Mouse (Mus musculus) embryonic facial prominence, embryonic 14.5 days (tissue): ENCODE measurements around the gene Mob3b. TPM values are rescaled to one million over a fixed set of nuclear protein-coding genes. Genes with fewer than 3 reads are reported as not detected.

Experiments
- ATAC-seq: fragments of 200-750 bp; cut with Nextera tagmentation; 2 replicates; pipeline ENCODE4 v1.8.0; 2017; ENCODE audit warnings: low read depth, moderate number of reproducible peaks, moderate TSS enrichment
- DNase-seq: peaks from one replicate; pipeline ENCODE4 v3.0.0-alpha.2; 2015; ENCODE audit warnings: low spot score
- H3K27ac ChIP-seq: fragments of 300-500 bp; sonication (generic); replicated peaks from 2 replicates; pipeline ENCODE4 v1.5.1; 2014; ENCODE audit warnings: low read depth, mild to moderate bottlenecking, low read length, moderate library complexity
- H3K27me3 ChIP-seq: fragments of 300-500 bp; sonication (generic); replicated peaks from 2 replicates; pipeline ENCODE4 v1.6.1; 2014; ENCODE audit warnings: low read length; ENCODE audit not compliant: control insufficient read depth, insufficient read depth
- H3K36me3 ChIP-seq: fragments of 300-500 bp; sonication (generic); 2 replicates; pipeline ENCODE4 v1.6.1; 2014; ENCODE audit warnings: low read length, mixed read lengths; ENCODE audit not compliant: control insufficient read depth, insufficient read depth
- H3K4me1 ChIP-seq: fragments of 300-500 bp; sonication (generic); 2 replicates; pipeline ENCODE4 v1.6.1; 2014; ENCODE audit warnings: antibody characterized with exemption, low read length; ENCODE audit not compliant: control insufficient read depth, insufficient read depth
- H3K4me2 ChIP-seq: fragments of 300-500 bp; sonication (generic); 2 replicates; pipeline ENCODE4 v1.6.1; 2014; ENCODE audit warnings: low read depth, mild to moderate bottlenecking, low read length, moderate library complexity, mixed read lengths
- H3K4me3 ChIP-seq: fragments of 300-500 bp; sonication (generic); 2 replicates; pipeline ENCODE4 v1.5.1; 2014; ENCODE audit warnings: low read depth, mild to moderate bottlenecking, low read length
- H3K9ac ChIP-seq: fragments of 300-500 bp; sonication (generic); 2 replicates; pipeline ENCODE4 v1.6.1; 2014; ENCODE audit warnings: low read depth, mild to moderate bottlenecking, low read length, moderate library complexity, mixed read lengths
- H3K9me3 ChIP-seq: fragments of 300-500 bp; sonication (generic); 2 replicates; pipeline ENCODE4 v1.6.1; 2016; ENCODE audit warnings: low read length; ENCODE audit not compliant: control insufficient read depth
- WGBS: fragments of 180-500 bp; shearing (Covaris S2); extraction: QIAGEN DNeasy Blood & Tissue Kit; methylation state at CpG from one replicate; pipeline ENCODE4 v1.1.7; 2014; 5-methylcytosine and 5-hydroxymethylcytosine counted together
- polyA plus RNA-seq: library from polyadenylated mRNA; unstranded; fragments of >200 nt; fragmentation: Nextera tagmentation; extraction: Ambion mirVana; gene quantifications from 2 replicates; pipeline ENCODE4 v1.2.1, GENCODE M21; 2014

Mob3b gene
- polyA plus RNA-seq, 1 experiment from 2014 or later = 6.3 TPM

DNA sequence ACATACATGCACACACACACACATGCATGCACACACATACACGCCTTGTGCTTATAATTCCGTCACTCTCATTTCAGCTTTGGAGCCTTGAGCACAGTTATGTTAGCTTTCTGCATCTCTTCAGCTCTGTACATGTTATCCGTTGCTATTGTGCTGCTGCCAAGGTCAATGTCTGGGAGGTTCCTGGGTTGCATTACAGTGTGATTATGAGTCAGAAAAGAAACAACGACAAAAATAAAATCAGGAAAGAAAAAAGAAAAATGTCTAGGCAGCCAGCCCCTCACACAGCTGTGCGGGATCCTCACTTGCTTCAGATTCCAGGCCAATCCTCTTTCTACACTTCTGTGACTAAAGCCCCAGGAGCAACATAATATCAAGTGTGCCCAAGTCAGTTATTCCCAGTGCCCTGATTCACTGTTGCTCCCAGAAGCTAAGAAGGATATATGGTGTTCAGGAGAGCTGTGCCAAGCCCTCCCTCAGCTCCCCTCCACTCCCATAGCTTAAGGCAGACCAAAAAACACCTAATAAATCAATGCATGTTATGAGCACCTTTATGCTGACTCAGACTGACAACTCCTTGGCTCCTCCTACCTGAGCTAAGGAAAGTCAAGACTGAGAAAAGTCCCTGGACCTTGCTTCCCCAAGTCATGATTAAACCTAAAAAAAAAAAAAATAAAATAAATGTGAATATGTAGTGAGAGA, 152.1 kb downstream of the Mob3b start:
- Histone ChIP-seq H3K36me3 (no peaks in the 10 kb centered on the region), H3K4me3 (no peak overlapping the region), H3K9ac (no peak overlapping the region), H3K27ac (no peak overlapping the region), H3K4me1 (peaks cover 27% of the 10 kb centered on the region), H3K9me3 (no peaks in the 10 kb centered on the region), H3K27me3 (no peaks in the 10 kb centered on the region), H3K4me2 (no peak overlapping the region)
- 43% methylated on average over 5 of the region's 5 CpGs for WGBS
- ATAC-seq (peak; percentile 60), DNase-seq (peak; percentile 39)

DNA sequence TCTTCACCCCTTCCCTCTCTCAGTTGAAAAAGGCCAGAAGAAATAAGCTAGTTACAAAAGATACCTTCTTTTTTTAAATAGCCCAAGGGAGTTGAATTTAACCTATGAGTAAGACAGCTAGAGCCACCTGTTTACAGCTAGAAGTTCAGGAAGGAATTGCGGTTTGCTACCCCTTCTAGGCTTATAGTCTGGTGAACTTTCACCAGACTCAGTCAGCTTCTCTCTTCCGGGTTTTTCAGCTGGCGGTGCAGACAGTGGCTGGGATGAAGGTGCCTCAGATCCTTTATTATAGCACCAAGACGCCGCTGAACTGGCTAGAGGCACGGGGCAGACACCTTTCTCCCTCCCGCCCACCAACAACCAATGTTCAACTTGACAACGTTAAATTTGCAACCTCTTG, 152.8 kb downstream of the Mob3b start:
- H3K36me3 ChIP-seq = no peaks in the 10 kb centered on the region
- DNase-seq (no peak), ATAC-seq (no peak)
- no peaks in the 10 kb centered on the region for H3K9me3 ChIP-seq
- H3K27ac ChIP-seq = no peak overlapping the region
- H3K4me3 ChIP-seq = no peak overlapping the region
- H3K9ac ChIP-seq = no peak overlapping the region
- H3K4me1 ChIP-seq = peaks cover 27% of the 10 kb centered on the region
- H3K4me2 ChIP-seq = no peak overlapping the region
- H3K27me3 ChIP-seq = no peaks in the 10 kb centered on the region
- 82% methylated on average over 8 of the region's 8 CpGs for WGBS

DNA sequence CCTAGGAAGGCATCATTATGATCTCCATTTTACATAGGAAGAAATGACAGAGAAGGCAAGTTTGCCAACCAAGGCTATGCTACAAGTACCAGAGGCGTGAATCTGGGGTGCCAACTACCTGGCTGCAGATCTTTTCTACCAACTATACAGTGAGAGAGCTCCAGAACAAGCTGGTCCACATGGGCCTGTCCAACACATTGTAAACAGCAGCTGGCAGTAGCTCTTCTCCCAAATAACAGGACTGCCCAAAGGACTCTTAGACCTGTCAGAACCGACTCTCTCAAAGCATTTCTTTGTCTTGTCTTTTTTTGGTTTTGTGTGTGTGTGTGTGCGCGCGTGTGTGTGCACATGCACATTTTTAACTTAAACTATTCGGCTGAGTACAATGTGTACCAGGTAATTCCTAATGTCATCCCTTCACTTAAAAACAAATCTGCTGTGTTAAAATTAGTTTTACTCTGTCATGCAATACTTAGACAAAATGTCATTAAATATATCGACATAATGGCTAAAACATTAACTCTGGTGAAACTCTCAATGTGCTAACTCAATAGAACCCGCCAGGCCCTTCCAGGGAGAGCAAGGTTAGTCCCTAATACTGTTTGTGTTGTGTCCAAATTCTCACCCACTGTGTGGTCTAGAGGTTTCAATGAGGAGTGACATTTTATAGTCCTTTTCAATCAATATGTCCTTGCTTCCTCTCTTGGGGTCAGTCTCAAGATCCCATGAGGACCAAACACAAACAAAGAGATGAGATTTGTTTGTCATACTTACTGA, 153.5 kb downstream of the Mob3b start:
- ATAC-seq (no peak), DNase-seq (no peak)
- Histone ChIP-seq H3K9me3 (no peaks in the 10 kb centered on the region), H3K4me3 (no peak overlapping the region), H3K4me1 (peaks cover 27% of the 10 kb centered on the region), H3K9ac (no peak overlapping the region), H3K27ac (no peak overlapping the region), H3K36me3 (no peaks in the 10 kb centered on the region), H3K27me3 (no peaks in the 10 kb centered on the region), H3K4me2 (no peak overlapping the region)
- WGBS = 87% methylated on average over 8 of the region's 8 CpGs

DNA sequence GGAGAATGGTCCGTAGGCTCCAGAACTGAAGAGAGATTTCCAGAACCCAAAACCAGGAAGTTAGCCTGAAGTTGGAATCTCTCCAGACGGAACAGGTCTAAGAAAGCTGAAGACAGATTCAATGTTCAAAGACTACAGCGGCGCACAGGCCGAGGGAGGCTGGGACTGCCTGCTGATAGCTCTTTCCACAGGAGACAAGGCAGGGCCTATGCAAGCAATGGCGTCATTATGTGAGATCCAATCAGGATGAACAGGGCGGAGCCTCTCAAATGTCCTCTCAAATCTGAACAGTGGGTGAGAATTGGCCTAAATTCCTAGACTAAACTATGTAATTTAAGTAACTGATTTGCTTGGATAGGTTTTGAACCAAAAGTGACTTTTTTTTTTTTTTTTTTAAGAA, 160.7 kb downstream of the Mob3b start:
- no peak for ATAC-seq
- Histone ChIP-seq H3K27me3 (no peaks in the 10 kb centered on the region), H3K9me3 (no peaks in the 10 kb centered on the region), H3K4me1 (peaks cover 21% of the 10 kb centered on the region), H3K36me3 (no peaks in the 10 kb centered on the region), H3K27ac (no peak overlapping the region), H3K9ac (no peak overlapping the region), H3K4me2 (no peak overlapping the region), H3K4me3 (no peak overlapping the region)
- 80% methylated on average over 7 of the region's 7 CpGs for WGBS
- no peak for DNase-seq

DNA sequence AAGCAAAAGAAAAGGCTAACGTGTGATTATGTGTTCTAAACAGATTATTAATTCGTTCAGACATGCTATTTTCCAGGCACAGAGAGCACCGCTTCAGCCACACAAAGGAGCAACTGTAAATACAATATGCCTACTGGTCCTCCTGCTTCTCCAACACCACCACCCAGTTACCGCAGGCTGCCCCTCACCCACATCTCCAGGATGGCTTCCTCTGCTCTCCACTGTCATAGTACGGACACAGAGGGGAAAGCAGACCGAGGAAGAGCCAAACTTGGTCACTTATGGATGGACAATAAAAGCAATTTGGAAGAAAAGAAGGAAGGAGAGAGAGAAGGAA, 163.7 kb downstream of the Mob3b start:
- Histone ChIP-seq H3K4me3 (0 out of 2 replicates have a peak overlapping the region, but pooled peaks have one; percentile 3), H3K36me3 (no peaks in the 10 kb centered on the region), H3K4me2 (peak overlapping the region; percentile 40), H3K27ac (peak overlapping the region; percentile 61), H3K9ac (0 out of 2 replicates have a peak overlapping the region, but pooled peaks have one; percentile 16), H3K9me3 (no peaks in the 10 kb centered on the region), H3K27me3 (no peaks in the 10 kb centered on the region), H3K4me1 (peaks cover 21% of the 10 kb centered on the region)
- DNase-seq (no peak), ATAC-seq (peak; percentile 37)
- 24% methylated on average over 6 of the region's 6 CpGs for WGBS

DNA sequence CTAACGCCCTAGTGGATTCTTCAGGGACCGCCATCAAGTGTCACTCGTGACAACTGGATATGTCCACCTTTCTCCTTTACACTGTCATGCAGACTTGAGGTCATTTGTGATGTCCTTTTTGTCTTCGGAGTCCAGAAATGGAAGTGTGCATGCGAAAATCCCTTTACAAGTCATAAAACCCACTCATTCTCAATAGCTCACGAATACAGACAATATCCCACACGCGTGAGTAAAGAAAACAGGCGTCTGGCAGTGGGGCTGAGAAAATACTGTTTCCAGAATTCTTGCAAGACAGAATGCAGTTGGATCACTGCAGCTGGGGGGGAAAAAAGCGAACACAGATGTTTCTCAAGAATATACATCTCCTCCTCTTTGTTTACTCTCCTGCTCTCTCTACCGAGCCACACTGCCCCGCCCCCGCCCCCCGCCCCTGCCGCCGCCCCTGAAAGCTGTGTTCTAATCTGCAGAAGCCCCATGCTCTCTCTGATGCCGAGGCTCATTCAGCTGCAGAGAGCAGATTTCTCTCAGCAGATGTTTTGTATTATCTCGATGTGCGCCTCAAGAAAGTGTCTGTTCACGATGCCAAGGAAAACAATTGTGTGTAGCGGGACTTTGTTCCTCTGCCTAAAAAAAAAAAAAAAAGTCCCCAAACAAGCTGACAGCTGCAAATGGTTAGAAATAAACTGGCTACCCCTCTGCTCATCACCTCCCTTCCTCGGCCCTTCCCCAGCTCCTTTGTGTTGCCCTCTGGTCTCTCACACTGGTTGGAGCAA, 164.2 kb downstream of the Mob3b start:
- 0 out of 2 replicates have a peak overlapping the region, but pooled peaks have one; percentile 3 for H3K4me3 ChIP-seq
- 23% methylated on average over 22 of the region's 22 CpGs for WGBS
- ATAC-seq = peak; percentile 79

DNA sequence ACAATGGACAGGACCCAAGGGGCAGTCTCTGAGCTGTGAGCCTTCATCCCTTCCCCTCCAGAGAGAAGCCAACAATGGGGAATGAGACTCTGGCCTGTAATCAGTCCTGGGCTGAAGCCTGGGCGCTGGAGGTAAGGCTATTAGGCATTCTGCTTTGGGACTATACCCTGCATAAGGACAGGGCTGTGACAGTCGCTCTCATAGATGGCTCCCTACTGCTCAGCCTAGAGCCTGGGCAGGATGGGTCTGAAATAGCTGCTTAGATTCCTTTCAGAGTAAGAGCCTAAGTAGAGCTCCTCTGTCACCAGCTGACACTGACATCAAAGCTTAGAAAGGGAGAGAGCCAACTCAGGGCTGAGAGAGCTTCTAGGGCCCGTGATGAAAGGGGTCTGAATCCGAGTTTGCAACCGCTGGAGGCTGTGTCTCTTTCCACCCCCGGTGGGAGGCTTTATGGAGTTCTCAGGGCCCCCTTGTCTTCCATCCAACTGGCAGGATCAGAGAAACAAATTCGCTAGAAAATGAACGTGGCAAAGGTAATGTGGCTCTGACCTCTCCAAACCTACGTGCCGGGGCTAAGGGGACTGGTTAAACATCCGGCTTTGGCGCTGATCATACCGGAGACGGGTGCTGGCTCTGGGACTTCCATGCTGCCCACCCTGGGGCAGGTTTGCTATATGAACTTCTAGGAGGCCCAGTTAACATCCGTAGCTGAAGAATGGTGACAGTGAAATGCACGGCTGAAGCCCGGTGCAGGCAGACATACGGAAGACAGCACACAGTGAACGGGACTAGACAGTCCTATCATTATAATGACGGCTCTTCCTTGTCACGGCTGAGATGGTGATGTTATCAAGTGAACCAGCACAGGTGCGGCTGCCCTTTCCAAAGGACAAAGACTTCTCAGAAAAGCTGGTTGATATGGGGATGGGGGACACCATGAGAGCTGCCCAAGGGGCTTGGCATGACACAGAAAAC, 165.1 kb downstream of the Mob3b start:
- H3K36me3 ChIP-seq = no peaks in the 10 kb centered on the region
- peaks cover 21% of the 10 kb centered on the region for H3K4me1 ChIP-seq
- H3K27ac ChIP-seq = peak overlapping the region; percentile 61
- H3K4me3 ChIP-seq = no peak overlapping the region
- no peak for DNase-seq
- no peaks in the 10 kb centered on the region for H3K27me3 ChIP-seq
- H3K9me3 ChIP-seq = no peaks in the 10 kb centered on the region
- WGBS = 40% methylated on average over 22 of the region's 22 CpGs
- H3K4me2 ChIP-seq = peak overlapping the region; percentile 40
- no peak overlapping the region for H3K9ac ChIP-seq
- no peak for ATAC-seq

More for the DNA sequence above, 164.2 kb downstream of the Mob3b start:
- H3K4me2 ChIP-seq = peak overlapping the region; percentile 40
- peak overlapping the region; percentile 61 for H3K27ac ChIP-seq
- H3K27me3 ChIP-seq = no peaks in the 10 kb centered on the region
- H3K9me3 ChIP-seq = no peaks in the 10 kb centered on the region
- no peaks in the 10 kb centered on the region for H3K36me3 ChIP-seq
- H3K9ac ChIP-seq = 0 out of 2 replicates have a peak overlapping the region, but pooled peaks have one; percentile 16
- H3K4me1 ChIP-seq = peaks cover 21% of the 10 kb centered on the region
- peak; percentile 97 for DNase-seq

DNA sequence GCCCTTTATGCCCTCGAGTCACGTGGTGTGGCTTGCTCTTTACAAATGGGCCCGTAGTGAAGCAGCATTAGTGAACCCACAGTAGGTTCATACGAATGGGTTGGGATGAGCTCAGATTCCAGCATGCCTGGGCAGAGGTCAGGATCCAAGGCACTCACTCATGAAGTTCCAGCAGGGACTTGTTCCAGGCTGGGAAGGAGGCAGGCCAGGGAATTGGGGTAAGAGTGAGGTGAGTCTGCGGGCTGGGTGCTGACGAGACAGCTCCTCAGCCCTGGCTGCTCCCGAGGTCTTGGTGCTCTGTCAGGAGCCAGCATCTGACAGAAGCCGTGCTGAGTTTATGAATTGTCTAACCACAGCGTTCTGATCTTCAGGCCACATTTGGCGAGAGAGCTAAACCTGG, 166.2 kb downstream of the Mob3b start:
- no peaks in the 10 kb centered on the region for H3K9me3 ChIP-seq
- no peak overlapping the region for H3K27ac ChIP-seq
- no peak overlapping the region for H3K4me2 ChIP-seq
- ATAC-seq = peak; percentile 39
- H3K4me1 ChIP-seq = peaks cover 21% of the 10 kb centered on the region
- H3K27me3 ChIP-seq = no peaks in the 10 kb centered on the region
- no peaks in the 10 kb centered on the region for H3K36me3 ChIP-seq
- WGBS = 32% methylated on average over 10 of the region's 10 CpGs
- no peak overlapping the region for H3K4me3 ChIP-seq
- no peak overlapping the region for H3K9ac ChIP-seq
- peak; percentile 80 for DNase-seq
